Mouse (Mus musculus): Measurements from ENCODE around the gene B830017H08Rik.

B830017H08Rik gene

DNA sequence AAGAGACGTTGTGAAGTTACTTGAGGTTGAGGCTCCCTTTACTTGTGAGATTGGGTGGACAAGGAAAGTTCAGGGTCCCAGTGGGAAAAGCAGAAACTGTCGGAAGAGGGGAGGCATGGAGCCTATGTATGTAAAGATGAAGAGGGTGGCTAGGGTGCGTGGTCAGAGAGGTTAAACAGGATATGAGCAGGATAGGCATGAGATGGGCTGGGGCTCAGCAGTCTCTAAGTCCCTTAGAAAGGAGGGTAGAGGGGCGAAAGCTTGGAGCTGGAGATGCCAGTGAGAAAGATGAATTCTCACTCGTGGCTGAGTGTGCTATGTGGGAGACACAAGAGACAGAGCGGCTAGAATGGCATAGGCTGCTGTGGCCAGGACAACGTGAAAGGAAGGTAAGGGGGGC is at the start of gene B830017H08Rik:
Gene B830017H08Rik, plus strand, starts transcription at position 301 of the 400 bp plus-strand sequence.
- no peak for DNase-seq (ENCODE audit: low spot score in 2 of 2)

DNA sequence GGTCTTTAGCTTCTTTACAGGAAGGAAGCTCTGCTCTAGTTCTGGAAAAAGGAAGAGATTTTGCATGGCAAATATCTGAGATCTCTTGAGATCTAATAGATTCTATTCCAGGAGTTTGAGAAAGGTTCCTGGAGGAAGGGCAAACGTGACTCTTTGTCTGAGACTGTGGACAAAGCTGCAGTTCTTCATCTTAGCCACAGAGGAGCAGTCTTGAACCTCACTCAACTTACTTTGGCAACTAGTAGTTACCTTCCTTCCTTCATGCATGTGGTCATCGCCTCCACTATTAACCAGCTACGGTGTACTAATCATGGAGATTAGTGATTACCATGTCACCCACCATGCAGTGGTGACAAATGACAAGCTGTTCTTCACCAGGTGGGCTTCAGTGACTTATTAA is 47.6 kb upstream of the B830017H08Rik start:
- DNase-seq (ENCODE audit: low spot score in 2 of 2) = no peak

DNA sequence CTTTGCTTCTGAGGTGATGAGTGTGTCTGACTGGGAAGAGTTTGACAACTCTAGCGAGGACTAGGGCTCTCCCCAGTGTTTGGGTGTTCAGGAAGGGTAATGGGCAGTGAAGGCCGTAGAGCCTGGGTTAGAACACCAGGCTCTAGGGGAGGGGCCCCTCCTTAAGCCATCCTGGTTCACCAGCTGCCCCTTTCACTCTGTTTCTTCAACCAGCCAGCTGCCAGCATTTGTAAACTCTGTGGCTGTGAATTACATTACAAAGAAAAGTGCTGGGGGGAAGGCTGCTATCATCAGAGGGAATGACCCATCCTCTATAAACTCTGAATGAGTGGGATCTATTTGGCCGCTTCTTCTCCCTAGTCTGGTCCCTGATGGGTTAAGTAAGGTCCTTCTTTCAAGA is 40.2 kb upstream of the B830017H08Rik start:
- no peak for DNase-seq (ENCODE audit: low spot score in 2 of 2)

DNA sequence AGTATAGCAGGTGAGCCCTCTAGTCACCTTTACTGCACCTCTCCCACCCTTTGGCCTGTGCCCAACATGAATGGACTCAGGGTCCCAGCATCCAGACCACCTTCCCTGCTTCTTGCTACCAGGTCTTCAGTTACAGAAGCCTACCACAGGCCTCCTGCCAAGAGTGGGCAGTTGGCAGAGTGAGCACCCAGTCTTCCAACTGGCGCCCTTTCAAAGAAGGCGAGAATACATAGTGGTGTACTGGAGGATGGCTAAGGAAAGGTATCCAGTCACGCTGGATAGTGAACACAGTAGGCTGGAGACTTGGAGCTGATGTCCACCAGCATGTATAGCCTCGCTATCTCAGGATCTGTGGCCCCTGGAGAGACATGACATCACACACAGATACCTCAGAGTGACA is 38.9 kb upstream of the B830017H08Rik start:
- no peak for DNase-seq (ENCODE audit: low spot score in 2 of 2)

DNA sequence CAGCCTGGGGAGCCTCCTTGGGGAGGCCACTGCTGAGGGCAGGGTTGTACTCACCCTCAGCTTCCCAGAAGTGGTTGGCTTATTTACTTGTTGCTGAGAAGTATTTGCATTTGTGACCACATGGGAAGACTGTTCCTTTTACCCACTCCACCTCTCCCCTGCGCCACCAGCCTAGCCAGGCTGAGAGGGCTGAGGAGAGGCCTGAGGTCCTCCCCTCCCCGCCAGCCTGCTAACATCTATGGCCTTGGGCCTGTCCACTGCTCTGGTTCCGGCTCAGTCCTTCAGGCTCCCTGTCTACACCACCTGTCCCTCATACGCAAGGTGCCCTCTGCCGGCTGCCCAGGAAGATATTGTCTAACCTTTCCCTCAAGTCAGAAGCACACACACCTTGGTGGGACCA is 37.3 kb upstream of the B830017H08Rik start:
- DNase-seq (ENCODE audit: low spot score in 2 of 2) = no peak

DNA sequence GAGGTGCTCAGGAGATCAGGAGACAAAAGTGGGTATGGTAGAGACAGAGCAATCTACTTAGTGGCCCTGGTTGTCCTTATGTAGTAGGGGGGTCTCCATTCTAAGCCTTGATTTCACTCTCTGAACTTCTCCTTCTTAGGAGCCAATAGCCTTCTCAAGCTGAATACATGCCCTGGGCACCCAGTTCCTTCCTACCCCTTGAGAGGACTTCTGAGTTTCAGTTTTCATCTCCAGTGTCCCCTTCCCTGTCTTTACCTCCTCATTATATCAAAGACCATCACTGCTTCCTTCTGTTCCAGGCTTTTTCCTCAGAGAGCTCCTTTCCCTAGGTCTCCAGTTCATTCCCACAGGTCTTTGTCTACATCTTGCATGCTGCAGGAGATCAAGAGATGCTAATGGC is 36.4 kb upstream of the B830017H08Rik start:
- no peak for DNase-seq (ENCODE audit: low spot score in 2 of 2)

DNA sequence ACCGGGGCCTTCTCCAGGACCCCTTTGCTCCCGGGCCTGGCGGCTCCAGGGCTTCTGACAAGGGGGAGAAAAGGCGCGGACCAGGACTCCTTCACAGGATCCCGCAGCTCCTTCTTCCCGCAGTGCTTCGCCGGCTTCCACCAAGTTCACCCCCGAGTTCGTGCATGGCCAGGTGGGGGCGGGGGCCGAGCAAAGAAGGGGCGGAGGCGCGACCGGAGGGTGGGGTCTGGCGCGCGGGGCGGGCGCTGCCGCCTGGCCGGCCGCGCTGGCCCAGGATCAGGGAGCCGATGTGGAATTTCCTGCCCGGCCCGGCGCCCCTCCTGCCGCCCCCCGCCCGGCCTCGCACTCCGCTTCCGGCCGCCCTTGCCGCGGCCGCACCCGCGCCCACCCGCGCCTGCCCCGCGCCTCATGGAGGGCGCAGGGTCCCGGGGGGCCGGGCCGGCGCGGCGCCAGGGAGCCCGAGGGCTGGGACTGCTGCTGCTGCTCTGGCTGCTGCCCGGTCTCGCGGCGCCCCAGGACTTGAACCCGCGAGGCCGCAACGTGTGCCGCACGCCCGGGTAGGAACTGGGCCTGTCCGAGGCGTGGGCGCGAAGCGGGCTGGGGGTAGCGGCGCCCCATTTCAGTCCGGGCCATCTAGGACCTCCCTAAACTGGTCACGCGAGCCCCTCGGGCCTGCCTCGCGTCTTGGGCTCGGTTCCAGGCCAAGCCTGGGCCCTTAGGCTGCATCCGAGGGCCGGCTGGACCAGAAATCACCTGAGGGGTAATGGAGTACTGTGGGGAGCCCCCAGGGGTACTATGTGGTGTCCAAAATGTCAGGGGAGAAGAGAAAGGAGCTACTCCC is 35.7 kb upstream of the B830017H08Rik start, which contains the start of gene Scarf2:
Gene Scarf2, plus strand, starts transcription at position 312 of the 841 bp plus-strand sequence.
- no peak for DNase-seq (ENCODE audit: low spot score in 2 of 2)

DNA sequence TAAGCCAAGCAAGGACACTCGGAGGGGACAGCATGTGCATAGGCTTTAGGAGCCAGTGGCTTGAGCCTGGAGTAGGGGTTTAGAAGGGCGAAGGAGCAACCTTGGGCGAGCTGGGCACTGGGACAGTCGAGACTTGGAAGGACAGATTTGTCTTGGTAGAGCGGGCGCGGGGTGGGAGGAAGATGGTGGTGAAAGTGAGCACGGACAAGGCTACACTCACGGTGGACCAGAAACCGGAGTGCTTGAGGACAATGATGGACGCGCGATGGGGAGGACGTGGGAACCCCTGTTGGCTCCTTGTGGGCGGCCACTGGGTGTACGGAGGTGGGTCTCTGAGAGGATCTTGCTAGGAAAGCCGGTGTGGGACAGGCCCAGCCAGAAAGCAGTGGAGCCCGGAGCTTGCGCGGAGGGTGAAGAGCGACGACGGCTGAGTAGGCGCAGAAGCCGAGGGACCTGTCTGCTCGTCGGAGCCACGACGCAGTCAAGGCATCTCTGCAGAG is 35.1 kb upstream of the B830017H08Rik start:
- DNase-seq (ENCODE audit: low spot score in 2 of 2) = no peak

DNA sequence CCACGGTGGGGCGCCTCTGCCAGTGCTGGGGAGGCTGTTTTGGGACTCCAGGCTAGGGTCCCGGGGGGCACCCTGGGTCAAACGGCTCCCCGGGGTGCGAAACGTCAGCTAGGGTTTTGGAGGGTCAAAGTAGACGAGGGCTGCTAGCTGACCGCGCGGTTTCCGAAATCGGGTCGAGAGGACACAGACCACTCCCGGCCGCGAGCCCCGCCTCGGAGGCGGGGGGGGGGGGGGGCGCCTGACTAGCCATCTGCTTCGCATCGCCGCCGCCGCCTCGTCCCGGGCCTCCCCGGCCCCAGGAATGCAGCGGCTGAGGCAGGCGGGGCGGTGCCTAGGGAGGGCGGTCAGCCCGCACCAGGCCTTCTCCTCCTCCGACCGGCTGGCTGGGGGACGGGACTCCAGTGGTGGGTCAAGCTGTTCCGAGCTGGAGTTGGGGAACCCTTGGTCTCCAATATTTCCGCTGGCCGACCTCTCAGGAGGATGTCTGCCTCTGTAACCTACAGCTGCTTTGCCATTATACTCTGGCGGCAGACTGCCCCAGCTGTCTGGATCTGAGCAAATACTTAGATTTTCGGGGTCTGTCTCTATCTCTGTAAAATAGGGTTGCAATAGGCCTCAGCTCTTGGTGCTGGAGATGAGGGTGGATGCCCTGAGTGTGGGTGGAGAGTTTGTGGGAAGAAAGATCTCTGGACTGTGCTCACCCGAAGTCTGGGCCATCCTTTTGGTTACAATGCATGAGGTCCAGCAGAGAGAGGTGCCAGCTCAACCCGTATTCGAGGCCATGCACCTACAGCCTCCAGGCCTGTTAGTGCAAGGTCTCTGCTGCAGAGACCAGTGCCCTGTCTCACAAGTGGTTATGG is 34.4 kb upstream of the B830017H08Rik start:
- DNase-seq (ENCODE audit: low spot score in 2 of 2) = no peak

DNA sequence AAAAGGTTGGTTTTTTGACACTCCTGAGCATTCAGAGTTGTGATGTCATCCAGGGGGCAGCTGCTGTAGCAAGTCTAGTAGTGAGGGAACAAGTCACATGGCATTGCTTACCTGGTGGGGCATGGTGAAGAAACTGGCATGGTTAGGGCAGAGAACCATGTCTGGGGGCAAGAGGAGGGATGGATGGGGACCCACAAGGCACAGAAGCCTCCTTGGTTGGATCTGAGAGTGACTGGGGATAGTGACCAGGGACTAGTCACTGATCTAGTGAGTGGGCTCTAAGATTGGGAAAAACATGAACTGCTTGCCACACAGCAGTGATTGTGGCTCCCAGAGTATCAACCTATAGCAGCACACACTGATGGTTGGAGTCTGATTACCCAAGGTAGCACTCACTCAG is 33.3 kb upstream of the B830017H08Rik start:
- no peak for DNase-seq (ENCODE audit: low spot score in 2 of 2)

DNA sequence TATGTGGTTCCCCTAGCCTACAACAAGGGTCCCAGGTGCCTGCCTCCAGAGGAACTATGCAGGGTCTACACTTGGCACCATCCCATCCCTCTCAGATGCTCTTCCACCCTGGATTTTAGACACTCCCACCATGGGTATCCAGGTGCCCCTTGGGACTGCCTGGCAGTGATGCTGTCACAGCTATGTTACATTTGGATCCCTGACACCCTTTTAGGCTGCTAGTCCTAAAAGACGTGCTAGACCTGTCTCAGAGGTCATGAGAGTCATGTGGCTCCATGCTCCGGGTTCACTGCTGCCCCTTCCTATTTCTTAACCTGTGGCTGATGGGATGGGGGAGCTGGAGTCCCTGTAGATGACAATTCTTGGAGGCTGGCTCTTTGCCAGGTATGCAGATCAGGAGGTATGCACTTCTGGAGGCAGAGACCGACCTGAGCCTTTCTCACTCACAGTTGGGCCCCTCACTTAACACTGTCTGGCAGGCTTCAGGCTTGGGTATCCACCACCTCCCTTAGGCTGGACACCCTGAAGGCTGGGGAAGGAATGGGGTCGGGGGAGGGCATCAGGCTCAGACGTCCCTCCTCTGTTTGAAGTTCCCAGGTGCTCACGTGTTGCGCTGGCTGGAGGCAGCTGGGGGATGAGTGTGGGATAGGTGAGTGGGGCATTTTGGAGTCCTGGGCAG is 31.0 kb upstream of the B830017H08Rik start:
- no peak for DNase-seq (ENCODE audit: low spot score in 2 of 2)

DNA sequence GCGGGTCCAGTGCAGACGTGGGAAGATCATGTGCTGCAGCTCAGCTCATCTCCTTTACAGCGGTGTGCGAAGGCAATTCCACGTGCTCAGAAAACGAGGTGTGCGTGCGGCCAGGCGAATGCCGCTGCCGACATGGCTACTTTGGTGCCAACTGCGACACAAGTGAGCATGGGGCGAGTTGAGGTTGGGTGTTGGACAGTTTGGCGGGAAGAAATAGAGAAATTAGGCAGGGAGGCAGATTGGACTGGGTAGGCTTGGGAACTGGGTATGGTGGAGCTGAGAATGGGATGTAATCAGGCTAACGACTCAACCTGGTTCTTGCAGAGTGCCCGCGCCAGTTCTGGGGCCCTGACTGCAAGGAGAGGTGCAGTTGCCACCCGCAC is 30.5 kb upstream of the B830017H08Rik start:
- DNase-seq (ENCODE audit: low spot score in 2 of 2) = no peak

DNA sequence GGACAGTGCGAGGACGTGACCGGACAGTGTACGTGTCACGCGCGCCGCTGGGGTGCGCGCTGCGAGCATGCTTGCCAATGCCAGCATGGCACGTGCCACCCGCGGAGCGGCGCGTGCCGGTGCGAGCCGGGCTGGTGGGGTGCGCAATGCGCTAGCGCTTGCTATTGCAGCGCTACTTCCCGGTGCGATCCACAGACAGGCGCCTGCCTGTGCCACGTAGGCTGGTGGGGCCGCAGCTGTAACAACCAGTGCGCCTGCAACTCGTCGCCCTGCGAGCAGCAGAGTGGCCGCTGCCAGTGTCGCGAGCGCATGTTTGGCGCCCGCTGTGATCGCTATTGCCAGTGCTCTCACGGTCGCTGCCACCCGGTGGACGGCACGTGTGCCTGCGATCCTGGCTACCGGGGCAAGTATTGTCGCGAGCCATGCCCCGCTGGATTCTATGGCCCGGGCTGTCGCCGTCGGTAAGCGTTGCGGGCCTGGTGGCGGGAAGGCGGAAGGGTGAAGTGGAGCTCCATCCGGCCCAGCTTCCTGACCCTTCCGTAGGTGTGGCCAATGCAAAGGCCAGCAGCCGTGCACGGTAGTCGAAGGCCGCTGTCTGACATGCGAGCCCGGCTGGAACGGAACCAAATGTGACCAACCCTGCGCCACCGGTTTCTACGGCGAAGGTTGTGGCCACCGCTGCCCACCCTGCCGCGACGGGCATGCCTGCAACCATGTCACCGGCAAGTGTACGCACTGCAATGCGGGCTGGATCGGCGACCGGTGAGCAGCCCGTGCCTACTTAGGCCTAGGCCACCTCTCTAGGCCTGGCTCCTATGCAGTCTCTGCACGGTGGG is 29.9 kb upstream of the B830017H08Rik start:
- DNase-seq (ENCODE audit: low spot score in 2 of 2) = peak in 1 of 2 experiments; percentile 55

DNA sequence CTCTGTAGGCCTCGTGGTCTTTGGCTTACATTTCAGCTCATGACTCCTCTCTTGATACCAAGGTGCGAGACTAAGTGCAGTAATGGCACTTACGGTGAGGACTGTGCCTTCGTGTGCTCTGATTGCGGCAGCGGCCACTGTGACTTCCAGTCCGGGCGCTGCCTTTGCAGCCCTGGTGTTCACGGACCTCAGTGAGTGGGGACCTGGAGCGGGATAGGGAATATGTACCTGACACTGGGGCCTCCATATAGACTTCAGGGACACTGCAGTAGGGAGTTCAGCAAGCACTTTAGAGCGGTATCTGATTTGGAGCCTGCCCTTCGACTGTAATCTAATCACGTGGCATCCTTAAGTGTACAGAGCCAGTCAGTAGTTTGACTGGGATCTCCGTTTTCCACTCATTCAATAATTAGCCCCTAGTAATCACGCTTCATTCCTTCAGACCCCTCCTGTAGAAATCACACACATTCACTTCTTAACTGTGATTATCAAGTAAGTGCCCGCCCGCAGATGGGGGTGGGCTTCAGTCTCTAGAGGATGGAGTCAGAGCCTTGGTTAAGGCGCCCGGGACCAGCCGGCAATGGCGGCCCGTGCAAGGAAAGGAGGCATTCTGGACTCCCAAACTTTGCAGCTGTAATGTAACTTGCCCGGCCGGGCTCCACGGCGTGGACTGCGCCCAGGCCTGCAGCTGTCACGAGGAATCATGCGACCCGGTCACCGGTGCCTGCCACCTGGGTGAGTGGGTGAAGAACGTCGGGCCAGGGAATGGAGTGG is 29.1 kb upstream of the B830017H08Rik start:
- DNase-seq (ENCODE audit: low spot score in 2 of 2) = no peak

DNA sequence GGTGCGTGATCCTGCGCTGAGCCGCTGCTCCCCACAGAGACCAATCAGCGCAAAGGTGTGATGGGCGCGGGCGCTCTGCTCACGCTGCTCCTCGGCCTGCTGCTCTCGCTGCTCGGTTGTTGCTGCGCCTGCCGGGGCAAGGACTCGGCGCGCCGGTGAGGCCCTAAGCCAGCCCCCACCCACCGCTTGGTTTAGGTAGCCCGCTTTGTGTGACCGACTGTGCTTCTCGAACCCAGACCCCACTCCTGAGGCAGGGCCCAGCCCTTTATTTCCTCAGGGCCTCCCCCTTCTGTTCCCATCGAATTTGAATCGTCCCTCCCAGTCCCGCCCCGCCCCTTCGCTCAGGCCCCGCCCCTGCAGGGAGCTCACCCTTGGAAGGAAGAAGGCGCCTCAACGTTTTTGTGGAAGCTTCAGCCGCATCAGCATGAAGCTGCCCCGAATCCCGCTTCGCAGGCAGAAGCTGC is 28.4 kb upstream of the B830017H08Rik start:
- no peak for DNase-seq (ENCODE audit: low spot score in 2 of 2)

DNA sequence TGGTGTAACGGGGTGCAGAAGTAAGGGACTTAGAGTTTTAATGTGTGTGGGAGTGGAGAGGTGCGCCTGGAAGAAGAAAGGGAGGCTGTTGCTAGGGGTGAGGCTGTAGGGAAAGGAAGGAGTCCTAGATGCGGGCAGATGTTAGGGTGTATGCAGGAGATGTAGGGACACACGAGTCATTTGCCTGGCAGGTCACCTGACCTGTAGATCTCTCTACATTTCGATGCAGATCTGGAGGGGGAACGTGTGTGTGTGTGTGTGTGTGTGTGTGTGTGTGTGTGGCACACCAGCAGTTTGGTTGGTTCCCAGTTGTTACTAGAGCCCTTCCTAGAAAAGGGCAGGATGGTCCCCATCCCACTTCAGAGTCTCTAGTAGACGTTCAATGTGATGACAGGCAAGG is 27.9 kb upstream of the B830017H08Rik start:
- DNase-seq (ENCODE audit: low spot score in 2 of 2) = no peak

DNA sequence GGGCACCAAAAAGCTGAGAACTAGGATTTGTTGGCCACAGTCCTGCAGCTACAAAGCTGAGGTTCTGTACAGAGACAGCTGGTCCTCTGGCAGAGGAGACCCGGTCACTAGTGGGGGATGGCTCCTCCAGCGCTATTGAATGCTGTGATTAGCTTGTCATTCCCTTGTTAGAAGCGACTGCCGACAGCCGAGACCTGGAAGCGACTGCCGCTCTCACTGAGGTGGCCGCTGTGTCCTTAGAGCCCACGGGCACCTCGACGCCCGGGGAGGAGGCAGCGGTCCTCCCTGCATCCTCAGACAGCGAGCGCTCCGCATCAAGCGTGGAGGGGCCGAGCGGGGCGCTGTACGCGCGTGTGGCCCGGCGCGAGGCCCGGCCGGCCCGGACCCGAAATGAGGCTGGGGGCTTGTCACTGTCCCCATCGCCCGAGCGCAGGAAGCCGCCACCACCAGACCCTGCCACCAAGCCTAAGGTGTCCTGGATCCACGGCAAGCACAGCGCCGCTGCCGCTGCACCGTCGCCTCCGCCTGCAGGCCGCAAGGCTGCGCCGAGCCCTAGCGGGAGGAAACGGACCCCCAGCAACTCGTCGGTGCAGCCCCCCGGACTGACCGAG is 26.2 kb upstream of the B830017H08Rik start:
- no peak for DNase-seq (ENCODE audit: low spot score in 2 of 2)

DNA sequence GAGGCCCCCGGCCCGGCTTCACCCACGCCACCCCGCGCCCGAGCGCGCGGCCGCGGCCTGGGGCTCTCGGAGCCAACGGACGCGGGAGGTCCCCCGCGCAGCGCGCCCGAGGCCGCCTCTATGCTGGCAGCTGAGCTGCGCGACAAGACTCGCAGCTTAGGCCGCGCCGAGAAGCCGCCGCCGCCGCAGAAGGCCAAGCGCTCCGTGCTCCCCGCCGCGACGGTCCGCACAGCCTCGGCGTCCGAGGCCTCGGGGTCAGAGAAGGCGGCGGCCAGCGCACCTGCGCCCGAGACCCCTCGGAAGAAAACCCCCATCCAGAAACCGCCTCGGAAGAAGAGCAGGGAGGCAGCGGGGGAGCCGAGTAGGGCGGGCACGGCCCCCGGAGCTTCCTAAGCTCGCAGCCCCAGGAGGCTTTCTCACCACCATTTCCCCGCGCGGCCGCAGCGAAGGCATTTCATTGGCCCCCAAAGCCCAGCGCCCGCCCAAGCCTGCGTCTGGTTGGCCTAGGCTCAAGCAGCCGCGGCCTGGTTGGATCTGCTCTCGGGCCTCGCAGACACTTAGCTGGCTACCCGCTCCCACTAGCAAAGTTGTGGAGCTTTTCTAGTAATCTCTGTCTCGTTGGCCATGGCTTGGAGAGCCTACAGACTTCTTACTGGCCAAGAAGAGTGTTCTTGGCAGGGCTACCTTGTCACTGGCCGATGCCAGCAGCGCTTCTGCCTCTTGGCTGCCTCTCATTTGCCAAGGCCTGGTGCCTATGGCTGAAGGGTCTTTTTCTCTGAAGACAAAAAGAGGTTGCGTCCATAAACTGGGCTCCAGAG is 25.5 kb upstream of the B830017H08Rik start:
- DNase-seq (ENCODE audit: low spot score in 2 of 2) = peak; percentile 69 to 87

DNA sequence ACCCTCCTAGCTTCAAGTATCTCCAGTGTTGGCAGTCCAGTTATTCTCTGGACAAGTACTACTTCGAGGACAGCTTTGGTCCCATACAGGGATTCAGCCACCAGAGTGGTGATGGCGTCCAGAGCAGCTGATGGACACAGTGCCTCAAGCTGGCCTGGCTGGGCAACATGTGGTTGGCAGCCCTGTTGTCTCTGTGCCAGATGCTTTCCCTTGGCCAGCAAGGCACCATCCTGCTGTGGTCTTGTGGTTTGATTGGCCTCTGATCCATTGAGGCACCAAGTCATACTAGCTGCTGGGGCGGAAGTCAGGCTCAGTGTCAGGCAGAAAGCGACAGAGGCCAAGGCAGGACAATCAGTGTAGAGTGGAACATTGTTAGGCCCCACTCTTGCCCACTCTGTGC is 23.8 kb upstream of the B830017H08Rik start:
- no peak for DNase-seq (ENCODE audit: low spot score in 2 of 2)
